Mouse (Mus musculus) embryonic facial prominence, embryonic 10.5 days (tissue): ENCODE measurements at regions not wholly inside any gene's neighbourhood (a gene's known extent, or its start where the extent isn't known, plus 50 kb on each side); places are given as distances from the start of the nearest gene placed in this dataset.

Experiments
- DNase-seq: peaks from one replicate; pipeline ENCODE4 v3.0.0-alpha.2; 2017; ENCODE audit warnings: low spot score
- H3K27ac ChIP-seq: fragments of 300-500 bp; sonication (generic); replicated peaks from 2 replicates; pipeline ENCODE4 v1.5.1; 2016; ENCODE audit warnings: mild to moderate bottlenecking
- H3K27me3 ChIP-seq: fragments of 300-500 bp; sonication (generic); replicated peaks from 2 replicates; pipeline ENCODE4 v1.6.1; 2016; ENCODE audit warnings: low read depth, mild to moderate bottlenecking; ENCODE audit not compliant: poor library complexity, severe bottlenecking
- H3K36me3 ChIP-seq: fragments of 300-500 bp; sonication (generic); replicated peaks from 2 replicates; pipeline ENCODE4 v1.6.1; 2016; ENCODE audit warnings: mild to moderate bottlenecking, moderate library complexity
- H3K4me1 ChIP-seq: fragments of 300-500 bp; sonication (generic); 2 replicates; pipeline ENCODE4 v1.6.1; 2016
- H3K4me3 ChIP-seq: fragments of 300-500 bp; sonication (generic); 2 replicates; pipeline ENCODE4 v1.5.1; 2016; ENCODE audit warnings: mild to moderate bottlenecking, moderate library complexity
- H3K9me3 ChIP-seq: fragments of 300-500 bp; sonication (generic); 2 replicates; pipeline ENCODE4 v1.6.1; 2016; ENCODE audit warnings: mild to moderate bottlenecking
- WGBS: fragments of 180-500 bp; shearing (Covaris S2); methylation state at CpG from one replicate; pipeline ENCODE4 v1.1.7; 2016; 5-methylcytosine and 5-hydroxymethylcytosine counted together

GRCm38 (mm10) chr11:27280791-27281190 lies 687.0 kb upstream of the Vrk2 start:
- no peak overlapping the region for H3K27ac ChIP-seq
- no peaks in the 10 kb centered on the region for H3K27me3 ChIP-seq
- peaks cover 7% of the 10 kb centered on the region for H3K9me3 ChIP-seq
- DNase-seq = no peak
- H3K4me3 ChIP-seq = no peak overlapping the region
- WGBS = 55% methylated on average over 3 of the region's 3 CpGs
- no peaks in the 10 kb centered on the region for H3K4me1 ChIP-seq
- no peaks in the 10 kb centered on the region for H3K36me3 ChIP-seq

- H3K36me3 ChIP-seq = no peaks in the 10 kb centered on the region
- peak; percentile 71 for DNase-seq
- no peaks in the 10 kb centered on the region for H3K4me1 ChIP-seq
- H3K27ac ChIP-seq = no peak overlapping the region
- no peak overlapping the region for H3K4me3 ChIP-seq
- no peaks in the 10 kb centered on the region for H3K27me3 ChIP-seq
- 2% methylated on average over 1 of the region's 1 CpGs for WGBS
- no peaks in the 10 kb centered on the region for H3K9me3 ChIP-seq
Observed at GRCm38 (mm10) chr11:27264253-27264652, 670.5 kb upstream of the Vrk2 start.

DNA sequence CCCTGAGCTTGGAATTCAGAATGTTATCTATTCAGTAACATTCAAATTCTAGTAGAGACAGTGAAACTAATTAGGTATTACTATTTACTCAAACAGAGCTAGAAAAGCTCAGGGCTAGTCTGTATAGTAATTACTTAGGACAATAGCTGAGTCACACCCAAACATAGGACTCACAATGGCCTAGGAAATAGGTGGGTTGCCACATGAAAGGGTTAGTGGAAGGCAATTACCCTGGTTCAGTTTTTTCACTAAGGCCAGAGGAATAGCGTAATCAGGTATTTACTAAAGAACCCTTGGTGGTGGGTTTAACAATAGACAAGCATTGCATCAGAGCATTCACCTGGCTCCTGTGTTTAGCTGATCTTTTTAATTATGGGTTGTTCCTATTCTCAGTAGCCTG lies 664.7 kb upstream of the Vrk2 start:
- no peak for DNase-seq
- WGBS = 92% methylated on average over 1 of the region's 1 CpGs
- H3K4me3 ChIP-seq = no peak overlapping the region
- H3K27me3 ChIP-seq = no peaks in the 10 kb centered on the region
- no peak overlapping the region for H3K27ac ChIP-seq
- H3K4me1 ChIP-seq = no peaks in the 10 kb centered on the region
- H3K9me3 ChIP-seq = no peaks in the 10 kb centered on the region
- no peaks in the 10 kb centered on the region for H3K36me3 ChIP-seq

DNA sequence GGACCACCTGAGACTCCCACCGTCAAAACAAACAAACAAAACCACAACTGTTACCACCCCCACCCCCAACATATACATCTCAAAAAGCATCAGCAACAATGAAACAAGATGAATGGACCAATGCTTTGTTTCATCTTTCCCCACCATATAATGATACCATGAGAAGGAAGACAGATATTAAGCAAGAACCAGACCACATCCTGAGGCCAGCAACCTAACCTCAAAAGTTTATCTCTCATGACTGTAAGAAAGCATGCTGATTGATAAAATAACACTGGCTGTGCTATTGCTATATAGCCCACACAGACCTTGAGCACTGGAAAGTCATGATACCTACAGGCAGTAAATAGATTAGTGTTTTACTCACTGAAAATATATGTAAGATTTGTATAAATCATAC lies 642.1 kb upstream of the Vrk2 start:
- no peak for DNase-seq
- Histone ChIP-seq H3K4me3 (no peak overlapping the region), H3K36me3 (no peaks in the 10 kb centered on the region), H3K27me3 (no peaks in the 10 kb centered on the region), H3K4me1 (no peaks in the 10 kb centered on the region), H3K9me3 (no peaks in the 10 kb centered on the region), H3K27ac (no peak overlapping the region)
- 91% methylated on average over 1 of the region's 1 CpGs for WGBS

GRCm38 (mm10) chr11:27226454-27226853 lies 632.7 kb upstream of the Vrk2 start:
- H3K27me3 ChIP-seq = no peaks in the 10 kb centered on the region
- peaks cover 6% of the 10 kb centered on the region for H3K4me1 ChIP-seq
- H3K9me3 ChIP-seq = no peaks in the 10 kb centered on the region
- DNase-seq = no peak
- no peaks in the 10 kb centered on the region for H3K36me3 ChIP-seq
- H3K4me3 ChIP-seq = no peak overlapping the region
- H3K27ac ChIP-seq = no peak overlapping the region

DNA sequence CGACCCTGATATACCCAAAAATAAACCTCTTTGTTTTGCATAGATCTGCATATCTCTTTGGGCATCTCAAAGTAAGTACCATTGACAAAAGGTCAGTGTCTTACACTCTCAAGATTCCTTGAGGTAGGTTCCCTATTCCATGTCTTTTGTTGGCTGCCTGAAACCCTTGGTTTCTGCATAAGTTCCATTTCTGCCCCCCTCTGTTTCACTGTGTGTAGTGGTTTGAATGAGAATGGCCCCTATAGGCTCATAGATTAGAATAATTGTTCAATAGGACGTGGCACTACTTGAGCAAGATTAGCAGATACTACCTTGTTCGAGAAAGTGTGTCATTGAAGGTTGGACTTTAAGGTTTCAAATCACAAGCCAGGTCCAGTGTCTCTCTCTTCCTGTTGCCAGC lies 628.6 kb upstream of the Vrk2 start:
- Histone ChIP-seq H3K36me3 (no peaks in the 10 kb centered on the region), H3K9me3 (no peaks in the 10 kb centered on the region), H3K4me1 (peaks cover 6% of the 10 kb centered on the region), H3K4me3 (no peak overlapping the region), H3K27ac (no peak overlapping the region), H3K27me3 (no peaks in the 10 kb centered on the region)
- WGBS = 79% methylated on average over 3 of the region's 3 CpGs
- DNase-seq = no peak

GRCm38 (mm10) chr11:27221956-27222355 lies 628.2 kb upstream of the Vrk2 start:
- no peaks in the 10 kb centered on the region for H3K27me3 ChIP-seq
- H3K9me3 ChIP-seq = no peaks in the 10 kb centered on the region
- no peak overlapping the region for H3K27ac ChIP-seq
- DNase-seq = no peak
- peaks cover 6% of the 10 kb centered on the region for H3K4me1 ChIP-seq
- 64% methylated on average over 1 of the region's 1 CpGs for WGBS
- H3K4me3 ChIP-seq = no peak overlapping the region
- no peaks in the 10 kb centered on the region for H3K36me3 ChIP-seq

DNA sequence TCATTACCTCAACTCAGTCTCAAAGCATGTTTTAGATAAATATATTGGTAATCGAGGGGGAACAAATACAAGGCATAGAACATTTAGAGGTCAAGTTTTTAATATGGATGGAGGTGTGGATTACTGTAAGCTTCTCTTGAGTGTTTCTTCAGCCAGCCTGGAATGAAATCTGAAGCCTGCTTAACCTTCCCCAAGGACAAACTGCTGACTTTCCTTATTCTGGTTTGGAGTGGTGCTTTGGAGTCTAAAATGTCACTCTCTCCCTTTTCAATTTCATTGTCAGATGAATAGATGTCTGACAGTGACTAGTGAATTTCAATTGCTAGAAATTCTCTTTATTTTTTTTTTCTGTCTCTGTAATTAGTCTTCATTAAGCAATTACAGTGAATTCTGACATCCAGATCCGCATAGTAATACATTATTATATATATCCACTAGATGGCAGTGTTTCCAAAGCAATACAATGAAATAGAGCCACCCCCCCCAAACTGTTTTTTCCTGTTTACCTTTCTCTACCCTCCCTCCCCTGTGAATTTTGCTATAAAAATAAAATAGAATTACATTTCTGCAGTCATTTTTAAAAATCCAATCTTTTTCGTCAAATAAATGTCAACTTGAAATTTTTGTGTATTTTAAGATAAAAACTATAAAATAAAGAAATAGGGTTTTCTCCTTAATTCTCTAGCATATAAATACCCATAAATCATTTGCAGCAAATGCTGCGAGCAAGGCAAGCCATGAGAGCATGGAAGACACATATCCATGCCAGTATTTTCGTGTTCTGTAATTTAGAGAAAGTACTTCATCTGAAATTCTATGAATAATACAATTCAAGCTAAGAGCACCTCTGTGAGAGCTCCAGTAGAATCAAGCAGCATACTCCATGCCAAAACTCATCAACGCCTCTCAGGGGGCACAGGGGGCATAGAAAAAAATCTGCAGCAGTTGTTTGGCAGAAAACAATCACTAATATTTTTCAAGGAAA lies 626.2 kb upstream of the Vrk2 start:
- no peak for DNase-seq
- peaks cover 6% of the 10 kb centered on the region for H3K4me1 ChIP-seq
- H3K36me3 ChIP-seq = no peaks in the 10 kb centered on the region
- H3K4me3 ChIP-seq = no peak overlapping the region
- no peak overlapping the region for H3K27ac ChIP-seq
- H3K27me3 ChIP-seq = no peaks in the 10 kb centered on the region
- H3K9me3 ChIP-seq = no peaks in the 10 kb centered on the region
- WGBS = 43% methylated on average over 6 of the region's 6 CpGs

DNA sequence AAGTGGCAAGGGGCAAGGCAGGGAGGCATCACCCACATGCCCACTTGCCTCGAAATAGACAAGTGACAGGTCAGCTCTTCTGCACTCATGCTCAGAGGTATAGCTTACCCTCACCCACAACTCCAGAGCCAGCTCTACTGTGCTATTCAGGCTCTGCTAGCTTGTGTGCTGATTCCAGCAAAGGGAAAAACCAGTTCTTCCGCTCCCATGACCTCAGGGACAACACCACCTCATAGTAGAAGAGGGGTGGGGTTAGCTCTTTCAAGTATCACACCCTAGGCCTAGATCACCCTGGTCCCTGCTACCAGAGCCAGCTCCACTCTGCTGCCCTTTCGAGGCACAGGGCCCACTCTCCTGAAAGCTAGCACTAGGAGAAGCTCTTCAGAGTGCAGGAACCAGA lies 622.0 kb upstream of the Vrk2 start:
- H3K36me3 ChIP-seq = no peaks in the 10 kb centered on the region
- no peak overlapping the region for H3K4me3 ChIP-seq
- H3K4me1 ChIP-seq = no peaks in the 10 kb centered on the region
- no peak for DNase-seq
- WGBS = 76% methylated on average over 3 of the region's 3 CpGs
- H3K27me3 ChIP-seq = no peaks in the 10 kb centered on the region
- H3K9me3 ChIP-seq = no peaks in the 10 kb centered on the region
- H3K27ac ChIP-seq = no peak overlapping the region

- Histone ChIP-seq H3K4me1 (no peaks in the 10 kb centered on the region), H3K36me3 (no peaks in the 10 kb centered on the region), H3K27ac (no peak overlapping the region), H3K27me3 (no peaks in the 10 kb centered on the region), H3K9me3 (no peaks in the 10 kb centered on the region), H3K4me3 (no peak overlapping the region)
- no peak for DNase-seq
- 82% methylated on average over 17 of the region's 17 CpGs for WGBS
Observed at GRCm38 (mm10) chr11:27203330-27204214, 609.8 kb upstream of the Vrk2 start.

- Histone ChIP-seq H3K4me3 (no peak overlapping the region), H3K27me3 (no peaks in the 10 kb centered on the region), H3K36me3 (no peaks in the 10 kb centered on the region), H3K4me1 (no peaks in the 10 kb centered on the region), H3K9me3 (no peaks in the 10 kb centered on the region), H3K27ac (no peak overlapping the region)
- no peak for DNase-seq
- WGBS = 86% methylated on average over 2 of the region's 2 CpGs
Observed at GRCm38 (mm10) chr11:27184035-27184434, 590.2 kb upstream of the Vrk2 start.

GRCm38 (mm10) chr11:27183422-27183821 lies 589.6 kb upstream of the Vrk2 start:
- H3K4me3 ChIP-seq = no peak overlapping the region
- DNase-seq = no peak
- H3K27ac ChIP-seq = no peak overlapping the region
- H3K4me1 ChIP-seq = no peaks in the 10 kb centered on the region
- no peaks in the 10 kb centered on the region for H3K36me3 ChIP-seq
- no peaks in the 10 kb centered on the region for H3K9me3 ChIP-seq
- no peaks in the 10 kb centered on the region for H3K27me3 ChIP-seq

GRCm38 (mm10) chr11:27160411-27160810 lies 566.6 kb upstream of the Vrk2 start:
- no peaks in the 10 kb centered on the region for H3K4me1 ChIP-seq
- no peaks in the 10 kb centered on the region for H3K9me3 ChIP-seq
- H3K36me3 ChIP-seq = no peaks in the 10 kb centered on the region
- H3K27ac ChIP-seq = no peak overlapping the region
- H3K4me3 ChIP-seq = no peak overlapping the region
- no peak for DNase-seq
- no peaks in the 10 kb centered on the region for H3K27me3 ChIP-seq
